Mouse (Mus musculus) brain, embryonic 14.5 days (tissue): ENCODE results near the gene Parp6.

Source experiments
- CTCF ChIP-seq: fragments of 200-500 bp; IDR thresholded peaks from 2 replicates; pipeline ENCODE4 v1.5.1; 2012; ENCODE audit warnings: inconsistent platforms, mild to moderate bottlenecking, moderate library complexity, borderline replicate concordance; ENCODE audit not compliant: insufficient read depth, insufficient read length; ENCODE audit errors: extremely low read depth
- POLR2A ChIP-seq: fragments of 200-500 bp; IDR thresholded peaks from 2 replicates; pipeline ENCODE4 v1.6.1; 2012; ENCODE audit warnings: mild to moderate bottlenecking, inconsistent platforms, borderline replicate concordance; ENCODE audit not compliant: poor library complexity, insufficient read depth, insufficient read length, severe bottlenecking; ENCODE audit errors: extremely low read depth

DNA sequence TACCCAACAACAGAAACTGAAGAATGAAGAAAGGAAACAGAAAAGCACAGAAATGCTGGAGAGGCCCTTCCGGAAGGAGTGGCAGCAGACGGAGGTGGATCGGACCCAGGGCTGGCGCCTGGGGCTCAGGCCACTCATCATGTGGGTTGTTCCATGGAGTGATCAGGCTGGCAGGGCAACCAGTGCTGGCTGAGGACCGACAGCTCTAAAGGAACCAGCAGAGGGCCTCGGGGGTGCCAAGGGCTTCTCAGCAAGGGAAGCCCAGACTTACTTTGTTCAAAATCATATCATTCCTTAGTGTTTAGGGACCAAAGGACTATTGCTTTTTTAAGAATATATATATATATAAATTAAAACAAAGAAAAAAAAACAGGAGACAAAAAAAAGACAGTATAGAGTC, 11.1 kb upstream of the Parp6 start:
- TF ChIP-seq CTCF: 0 out of 2 replicates have a peak, but pooled peaks have one; percentile 10
- no peak for TF ChIP-seq POLR2A
